Mouse (Mus musculus) C3H10T1/2 (cell line): ENCODE results near the gene Olfr683. TPM values are rescaled to one million over a fixed set of nuclear protein-coding genes. Genes with fewer than 3 reads are reported as not detected.

Source experiments
- polyA plus RNA-seq, 2 experiments: library from polyadenylated mRNA; unstranded; fragments of >200 nt; fragmentation: generic; extraction: Trizol; gene quantifications; one replicate each; pipeline ENCODE4 v1.2.1; 2012; ENCODE audit warnings: missing spikeins in 2 of 2

Olfr683 gene
- polyA plus RNA-seq, result not detected

DNA sequence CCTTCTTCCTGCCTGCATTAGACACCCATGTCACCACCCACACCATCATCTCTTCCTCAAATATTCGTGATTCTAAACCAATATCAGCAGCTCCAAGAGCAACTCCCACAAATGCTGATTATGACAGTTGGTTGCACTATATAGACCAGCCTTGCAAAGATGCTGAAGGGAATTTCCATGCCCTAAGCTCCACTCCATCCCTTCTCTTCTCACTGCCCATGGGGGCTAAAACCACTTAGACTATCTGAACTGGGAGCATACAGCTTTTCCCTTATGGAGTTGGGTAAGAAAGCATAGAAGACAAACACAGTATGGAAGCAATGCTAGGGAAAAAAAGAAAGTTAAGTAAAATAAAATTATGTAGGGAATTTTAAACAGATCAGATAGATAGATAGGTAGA, at the start of gene Olfr683:
Gene Olfr683, minus strand, starts transcription at position 101 of the 400 bp plus-strand sequence.

DNA sequence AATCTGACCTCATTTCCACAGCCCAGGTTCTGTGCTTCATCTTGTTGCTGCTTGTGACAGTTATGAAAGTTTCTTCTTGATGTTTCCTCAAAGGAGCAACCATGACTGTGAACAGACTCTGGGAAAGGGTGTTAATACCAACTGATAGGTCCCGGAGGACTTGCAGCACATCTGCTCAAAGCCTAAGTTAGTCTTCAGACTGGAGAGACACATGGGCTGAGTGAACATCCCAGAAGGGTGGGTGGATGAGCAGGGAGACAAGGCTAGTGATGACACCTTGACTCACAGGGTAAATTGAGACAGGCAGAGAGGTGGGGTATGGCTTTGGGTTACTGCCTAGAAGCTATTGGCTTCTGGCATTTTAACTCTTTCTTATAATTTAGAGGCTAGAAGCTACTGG, 39.1 kb upstream of the Olfr683 start, which contains the start of gene Olfr685:
Gene Olfr685, minus strand, starts transcription at position 101 of the 400 bp plus-strand sequence.

DNA sequence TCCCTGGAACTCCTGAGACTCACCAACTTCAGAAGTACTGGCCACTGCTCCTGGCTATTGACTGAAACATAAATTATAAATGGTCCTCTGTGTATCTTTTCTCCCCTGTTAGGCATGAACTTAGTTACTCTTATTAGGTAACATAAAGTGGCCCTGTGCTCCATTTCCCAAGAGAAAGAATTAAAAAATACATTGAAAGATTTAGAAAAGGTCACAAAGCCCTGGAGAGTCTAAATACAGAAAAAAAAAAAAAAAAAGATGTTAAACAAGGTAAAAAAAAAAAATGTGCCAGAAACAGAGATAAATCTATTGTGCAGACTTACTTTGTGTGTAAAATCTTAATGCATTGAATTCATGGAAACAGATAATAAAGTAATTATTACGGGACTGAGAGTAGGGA, 16.7 kb upstream of the Olfr683 start, which contains the start of gene Olfr684:
Gene Olfr684, minus strand, starts transcription at position 101 of the 400 bp plus-strand sequence.

DNA sequence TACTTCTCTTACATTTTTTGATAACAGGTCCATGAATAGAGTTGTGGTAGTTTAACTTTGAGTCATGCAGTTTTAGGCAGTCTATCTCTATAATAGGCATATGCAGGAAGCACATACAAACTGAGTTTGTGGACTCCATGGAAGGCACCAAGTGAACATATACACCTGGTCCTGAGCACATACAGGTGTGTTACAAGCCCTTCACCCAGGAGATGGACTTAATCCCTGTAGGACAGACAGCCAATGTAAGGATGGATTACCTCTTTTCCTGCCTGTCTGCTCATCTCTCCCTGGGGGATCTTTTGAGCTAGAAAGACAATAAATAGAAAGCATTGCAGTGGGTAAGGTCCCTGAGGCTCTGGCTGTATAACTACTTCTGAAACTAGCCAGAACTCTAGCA, 30.3 kb downstream of the Olfr683 start, which contains the start of gene Olfr681:
Gene Olfr681, plus strand, starts transcription at position 301 of the 400 bp plus-strand sequence.

DNA sequence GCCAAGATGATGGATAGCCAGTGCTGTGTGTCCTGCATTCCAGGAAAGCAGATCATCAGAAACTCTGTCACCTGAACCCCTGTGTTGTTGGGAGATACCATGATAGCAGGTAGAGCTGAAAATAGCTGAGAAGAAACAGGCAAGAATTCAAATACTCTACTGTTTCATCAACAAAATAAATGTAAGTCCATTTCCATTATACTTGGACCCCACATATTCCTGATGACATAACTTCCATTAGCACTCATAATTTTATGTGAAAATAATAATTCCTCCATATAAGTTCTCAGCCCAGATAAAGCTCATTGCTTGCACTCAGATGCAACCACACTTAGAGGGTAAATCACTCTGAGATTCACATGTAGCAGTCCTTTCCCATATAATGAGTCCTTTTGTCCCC, 54.1 kb downstream of the Olfr683 start, which contains the start of gene Olfr680-ps1:
Gene Olfr680-ps1, minus strand, starts transcription at position 101 of the 400 bp plus-strand sequence.

Other genes with a start within 250 kb of the Olfr683 start
- gene Olfr667, start 225.5 kb downstream of the Olfr683 start, polyA plus RNA-seq, result not detected
- gene Olfr668, start 219.0 kb downstream of the Olfr683 start, polyA plus RNA-seq, result not detected
- gene Olfr669, start 212.8 kb downstream of the Olfr683 start, polyA plus RNA-seq, result not detected
- not detected for gene Olfr670, start 184.4 kb downstream of the Olfr683 start, polyA plus RNA-seq
- not detected for gene Olfr671, start 167.9 kb downstream of the Olfr683 start, polyA plus RNA-seq
- not detected for gene Olfr672, start 145.0 kb downstream of the Olfr683 start, polyA plus RNA-seq
- not detected for gene Olfr675, start 118.6 kb downstream of the Olfr683 start, polyA plus RNA-seq
- not detected for gene Olfr676, start 114.3 kb downstream of the Olfr683 start, polyA plus RNA-seq
- gene Olfr677, start 95.6 kb downstream of the Olfr683 start, polyA plus RNA-seq, result not detected
- gene Olfr678, start 82.5 kb downstream of the Olfr683 start, polyA plus RNA-seq, result not detected
- gene Olfr679, start 65.8 kb downstream of the Olfr683 start, polyA plus RNA-seq, result not detected
- gene Olfr680-ps1, start 54.2 kb downstream of the Olfr683 start, polyA plus RNA-seq, result not detected
- gene Olfr681, start 30.2 kb downstream of the Olfr683 start, polyA plus RNA-seq, result not detected
- gene Olfr684, start 16.6 kb upstream of the Olfr683 start, polyA plus RNA-seq, result not detected
- gene Olfr685, start 39.0 kb upstream of the Olfr683 start, polyA plus RNA-seq, result not detected
- gene Olfr686, start 60.5 kb upstream of the Olfr683 start, polyA plus RNA-seq, result not detected
- not detected for gene Olfr688, start 141.1 kb upstream of the Olfr683 start, polyA plus RNA-seq
- gene Olfr689, start 164.2 kb upstream of the Olfr683 start, polyA plus RNA-seq, result not detected
- not detected for gene Olfr690, start 187.1 kb upstream of the Olfr683 start, polyA plus RNA-seq
- gene Olfr691, start 195.3 kb upstream of the Olfr683 start, polyA plus RNA-seq, result under 1 TPM in 1 of 2 experiments, not detected in 1; 0.02 TPM
- not detected for gene Olfr692, start 221.2 kb upstream of the Olfr683 start, polyA plus RNA-seq
- gene Gm5901, start 228.0 kb upstream of the Olfr683 start, polyA plus RNA-seq, result under 1 TPM in 1 of 2 experiments, not detected in 1; 0.09 TPM